Mouse (Mus musculus) adrenal gland, adult 2 months (tissue): ENCODE results near the gene Olfr1278. TPM values are rescaled to one million over a fixed set of nuclear protein-coding genes. Genes with fewer than 3 reads are reported as not detected.
"Not testable (repeated sequence)": the region's sequence is repeated elsewhere in the genome, so short reads cannot be mapped to it uniquely, and the experiment has no call there.

Experiments used
- DNase-seq: peaks from one replicate; pipeline ENCODE4 v3.0.0; 2021
- long read RNA-seq: library from polyadenylated mRNA; stranded (forward); transcript quantifications from one replicate; pipeline ENCODE4 v2.0.0, GENCODE M21; 2021
- polyA plus RNA-seq: library from polyadenylated mRNA; depleted of rRNA; stranded (reverse); fragments of >200 nt; gene quantifications from 2 replicates; pipeline ENCODE4 v1.2.3, GENCODE M21; 2012; rRNA removed
- total RNA-seq, 2 experiments: library from RNA; stranded (reverse); gene quantifications; 2 replicates each; pipeline ENCODE4 v1.2.3; 2021

Olfr1278 gene
- total RNA-seq: not detected
- not detected in 2 replicates for polyA plus RNA-seq
- long read RNA-seq: 0 reads

GRCm38 (mm10) chr2:111289836-111290235, at the start of gene Olfr1278:
Olfr1278 (plus strand) TSS chr2:111290136.
- no peak for DNase-seq

GRCm38 (mm10) chr2:111254216-111254615, 35.7 kb upstream of the Olfr1278 start, which contains the start of gene Olfr1276:
Olfr1276 (plus strand) TSS chr2:111254516.
- no peak for DNase-seq

GRCm38 (mm10) chr2:111274006-111274405, 15.9 kb upstream of the Olfr1278 start, which contains the start of gene Olfr1277:
Olfr1277 (minus strand) TSS chr2:111274106.
- DNase-seq: no peak

GRCm38 (mm10) chr2:111298541-111298940, 8.6 kb downstream of the Olfr1278 start:
- no peak for DNase-seq

GRCm38 (mm10) chr2:111300374-111300773, 10.4 kb downstream of the Olfr1278 start, which contains the start of gene Olfr1279:
Olfr1279 (plus strand) TSS chr2:111300635.
- DNase-seq: no peak

GRCm38 (mm10) chr2:111313717-111314116, 23.8 kb downstream of the Olfr1278 start, which contains the start of gene Olfr1280:
Olfr1280 (plus strand) TSS chr2:111314017.
- no peak for DNase-seq

GRCm38 (mm10) chr2:111326220-111326619, 36.3 kb downstream of the Olfr1278 start, which contains the start of gene Olfr1281:
Olfr1281 (plus strand) TSS chr2:111326520.
- no peak for DNase-seq

GRCm38 (mm10) chr2:111333721-111334120, 43.8 kb downstream of the Olfr1278 start:
- not testable (repeated sequence) for DNase-seq

GRCm38 (mm10) chr2:111335976-111336375, 46.0 kb downstream of the Olfr1278 start, which contains the start of gene Olfr1282:
Olfr1282 (minus strand) TSS chr2:111336076.
- no peak for DNase-seq

Other genes with a start within 250 kb of the Olfr1278 start
- not detected for gene Gm13941, start 184.2 kb upstream of the Olfr1278 start, total RNA-seq
- not detected in 2 replicates for gene Gm13941, start 184.2 kb upstream of the Olfr1278 start, polyA plus RNA-seq
- not detected for gene Gm15130, start 137.2 kb upstream of the Olfr1278 start, total RNA-seq
- not detected in 2 replicates for gene Gm15130, start 137.2 kb upstream of the Olfr1278 start, polyA plus RNA-seq
- gene 4930430A15Rik, start 60.5 kb upstream of the Olfr1278 start, total RNA-seq: not detected
- gene 4930430A15Rik, start 60.5 kb upstream of the Olfr1278 start, polyA plus RNA-seq: not detected in 2 replicates
- not detected for gene Olfr1275, start 54.9 kb upstream of the Olfr1278 start, total RNA-seq
- gene Olfr1275, start 54.9 kb upstream of the Olfr1278 start, polyA plus RNA-seq: not detected in 2 replicates
- gene Olfr1276, start 35.6 kb upstream of the Olfr1278 start, total RNA-seq: not detected
- gene Olfr1276, start 35.6 kb upstream of the Olfr1278 start, polyA plus RNA-seq: not detected in 2 replicates
- gene Olfr1277, start 16.0 kb upstream of the Olfr1278 start, total RNA-seq: not detected
- gene Olfr1277, start 16.0 kb upstream of the Olfr1278 start, polyA plus RNA-seq: not detected in 2 replicates
- gene Olfr1279, start 10.5 kb downstream of the Olfr1278 start, total RNA-seq: not detected
- gene Olfr1279, start 10.5 kb downstream of the Olfr1278 start, polyA plus RNA-seq: not detected in 2 replicates
- not detected for gene Olfr1280, start 23.9 kb downstream of the Olfr1278 start, total RNA-seq
- not detected in 2 replicates for gene Olfr1280, start 23.9 kb downstream of the Olfr1278 start, polyA plus RNA-seq
- gene Olfr1281, start 36.4 kb downstream of the Olfr1278 start, total RNA-seq: not detected
- not detected in 2 replicates for gene Olfr1281, start 36.4 kb downstream of the Olfr1278 start, polyA plus RNA-seq
- not detected for gene Olfr1282, start 45.9 kb downstream of the Olfr1278 start, total RNA-seq
- not detected in 2 replicates for gene Olfr1282, start 45.9 kb downstream of the Olfr1278 start, polyA plus RNA-seq
- gene Olfr1283, start 76.7 kb downstream of the Olfr1278 start, total RNA-seq: not detected
- gene Olfr1283, start 76.7 kb downstream of the Olfr1278 start, polyA plus RNA-seq: not detected in 2 replicates
- not detected for gene Olfr1284, start 85.4 kb downstream of the Olfr1278 start, total RNA-seq
- not detected in 2 replicates for gene Olfr1284, start 85.4 kb downstream of the Olfr1278 start, polyA plus RNA-seq
- gene Olfr1286, start 133.0 kb downstream of the Olfr1278 start, total RNA-seq: not detected
- not detected in 2 replicates for gene Olfr1286, start 133.0 kb downstream of the Olfr1278 start, polyA plus RNA-seq
- gene Olfr1287, start 159.0 kb downstream of the Olfr1278 start, total RNA-seq: not detected
- not detected in 2 replicates for gene Olfr1287, start 159.0 kb downstream of the Olfr1278 start, polyA plus RNA-seq
- gene Olfr1288, start 184.0 kb downstream of the Olfr1278 start, total RNA-seq: not detected
- gene Olfr1288, start 184.0 kb downstream of the Olfr1278 start, polyA plus RNA-seq: not detected in 2 replicates
- not detected for gene Olfr1289, start 190.7 kb downstream of the Olfr1278 start, total RNA-seq
- not detected in 2 replicates for gene Olfr1289, start 190.7 kb downstream of the Olfr1278 start, polyA plus RNA-seq
- not detected for gene Olfr1290, start 203.7 kb downstream of the Olfr1278 start, total RNA-seq
- gene Olfr1290, start 203.7 kb downstream of the Olfr1278 start, polyA plus RNA-seq: not detected in 2 replicates
- gene Olfr1291-ps1, start 207.0 kb downstream of the Olfr1278 start, total RNA-seq: not detected
- not detected in 2 replicates for gene Olfr1291-ps1, start 207.0 kb downstream of the Olfr1278 start, polyA plus RNA-seq
- gene Olfr1293-ps, start 235.1 kb downstream of the Olfr1278 start, total RNA-seq: not detected
- gene Olfr1293-ps, start 235.1 kb downstream of the Olfr1278 start, polyA plus RNA-seq: not detected in 2 replicates